Mouse (Mus musculus) forebrain, embryonic 10.5 days (tissue): ENCODE measurements at regions not wholly inside any gene's neighbourhood (a gene's known extent, or its start where the extent isn't known, plus 50 kb on each side); places are given as distances from the start of the nearest gene placed in this dataset.
"Not testable (repeated sequence)": the region's sequence is repeated elsewhere in the genome, so short reads cannot be mapped to it uniquely, and the experiment has no call there.

Source experiments
- DNase-seq: peaks from one replicate; pipeline ENCODE4 v3.0.0-alpha.2; 2017; ENCODE audit warnings: low spot score; ENCODE audit errors: extremely low spot score
- H3K27ac ChIP-seq: fragments of 300-500 bp; sonication (generic); 2 replicates; pipeline ENCODE4 v1.5.1; 2016; ENCODE audit warnings: mild to moderate bottlenecking
- H3K27me3 ChIP-seq: fragments of 300-500 bp; sonication (generic); 2 replicates; pipeline ENCODE4 v1.6.1; 2016; ENCODE audit warnings: mild to moderate bottlenecking; ENCODE audit not compliant: poor library complexity, severe bottlenecking
- H3K36me3 ChIP-seq: fragments of 300-500 bp; sonication (generic); replicated peaks from 2 replicates; pipeline ENCODE4 v1.6.1; 2016; ENCODE audit warnings: mild to moderate bottlenecking, moderate library complexity
- H3K4me1 ChIP-seq: fragments of 300-500 bp; sonication (generic); 2 replicates; pipeline ENCODE4 v1.6.1; 2016
- H3K4me3 ChIP-seq: fragments of 300-500 bp; sonication (generic); 2 replicates; pipeline ENCODE4 v1.5.1; 2016; ENCODE audit warnings: mild to moderate bottlenecking, moderate library complexity
- H3K9me3 ChIP-seq: fragments of 300-500 bp; sonication (generic); 2 replicates; pipeline ENCODE4 v1.6.1; 2016; ENCODE audit warnings: mild to moderate bottlenecking, moderate library complexity
- WGBS: fragments of 180-500 bp; shearing (Covaris S2); methylation state at CpG from one replicate; pipeline ENCODE4 v1.1.7; 2016; 5-methylcytosine and 5-hydroxymethylcytosine counted together

DNA sequence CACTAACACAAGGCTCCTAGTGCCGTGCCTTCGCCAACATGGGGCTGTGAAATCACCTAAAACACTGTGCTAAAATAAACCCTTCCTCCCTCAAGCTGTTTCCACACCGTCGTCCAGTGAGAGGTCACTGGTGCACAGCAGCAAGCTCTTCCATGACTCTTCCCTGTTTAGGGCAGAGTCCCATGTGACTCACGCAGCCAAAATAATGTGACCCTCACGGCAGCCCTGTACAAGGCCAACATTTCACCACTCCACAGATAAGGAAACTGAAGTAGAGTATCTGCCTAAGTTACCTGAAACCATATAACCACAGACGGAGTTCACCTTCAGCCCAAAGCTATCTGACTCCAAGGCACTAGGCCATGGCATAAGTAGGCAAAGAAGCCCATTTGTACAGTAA lies 173.4 kb downstream of the Tomm20 start:
- WGBS: 94% methylated on average over 7 of the region's 7 CpGs
- Histone ChIP-seq H3K9me3 (no peaks in the 10 kb centered on the region), H3K4me1 (no peaks in the 10 kb centered on the region), H3K4me3 (no peak overlapping the region), H3K27ac (no peak overlapping the region), H3K27me3 (no peaks in the 10 kb centered on the region), H3K36me3 (no peaks in the 10 kb centered on the region)
- DNase-seq: no peak

DNA sequence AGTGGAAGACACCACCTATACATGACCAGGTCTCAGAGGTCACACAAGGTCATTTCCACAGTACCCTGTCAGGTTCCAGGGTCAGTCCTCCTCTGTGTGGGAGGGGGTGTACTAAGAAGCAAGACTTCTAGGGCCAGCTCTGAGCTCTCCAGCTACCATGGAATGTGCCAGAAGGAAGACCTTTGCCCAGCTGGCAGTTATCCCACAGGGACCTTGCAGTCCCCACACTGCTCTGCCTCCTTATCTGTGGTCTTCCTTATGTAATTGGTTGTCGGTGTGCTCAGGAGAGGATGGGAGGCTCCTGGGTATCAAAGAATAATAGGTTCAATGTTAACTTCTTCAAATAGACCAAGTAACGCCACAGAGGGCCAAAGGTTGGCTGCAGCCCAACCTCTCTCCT lies 175.3 kb downstream of the Tomm20 start:
- WGBS: 89% methylated on average over 2 of the region's 2 CpGs
- not testable (repeated sequence) for H3K4me3 ChIP-seq, H3K9me3 ChIP-seq, H3K27ac ChIP-seq, H3K4me1 ChIP-seq, DNase-seq, H3K36me3 ChIP-seq, H3K27me3 ChIP-seq

DNA sequence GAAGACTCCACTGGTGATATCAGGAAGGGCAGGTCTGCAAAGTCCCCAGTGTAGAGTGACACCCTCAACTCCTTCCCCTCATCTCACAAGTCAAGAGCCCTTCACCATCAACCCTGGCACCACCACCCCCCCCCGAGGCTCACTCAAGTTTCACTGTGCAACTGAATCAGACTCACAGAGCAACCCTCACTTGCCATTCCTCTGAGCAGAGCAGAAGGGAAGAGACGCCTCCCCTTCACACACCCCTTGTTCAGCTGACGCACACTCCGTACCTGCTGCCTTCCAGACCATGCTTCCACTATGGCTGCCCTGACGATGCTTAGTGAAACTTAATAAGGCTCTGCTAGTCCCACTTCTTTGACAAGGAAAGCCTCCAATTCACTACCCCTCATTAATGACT lies 174.4 kb upstream of the Irf2bp2 start:
- Histone ChIP-seq H3K27me3 (no peaks in the 10 kb centered on the region), H3K4me3 (no peak overlapping the region), H3K36me3 (no peaks in the 10 kb centered on the region), H3K27ac (no peak overlapping the region), H3K4me1 (no peaks in the 10 kb centered on the region), H3K9me3 (no peaks in the 10 kb centered on the region)
- 94% methylated on average over 5 of the region's 5 CpGs for WGBS
- no peak for DNase-seq

DNA sequence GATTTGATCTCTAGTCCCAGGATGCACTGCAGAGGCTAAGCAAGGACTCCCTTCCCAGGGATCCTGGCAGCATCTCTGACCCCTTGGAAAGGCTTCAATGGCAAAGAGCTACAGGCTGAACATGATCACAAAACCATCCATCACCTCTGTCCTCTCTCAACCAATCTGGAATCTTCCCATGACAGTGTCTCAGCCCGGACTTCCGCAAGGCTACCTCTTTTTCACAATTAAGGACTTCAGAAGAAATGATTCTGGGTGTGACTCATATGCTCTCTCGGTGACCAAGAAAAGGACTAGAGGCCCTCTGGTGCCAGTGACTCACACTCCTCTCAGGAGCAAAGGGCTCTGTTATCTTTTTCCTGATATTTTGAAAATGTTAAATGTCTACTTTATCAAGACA lies 173.6 kb upstream of the Irf2bp2 start:
- H3K9me3 ChIP-seq: no peaks in the 10 kb centered on the region
- H3K27me3 ChIP-seq: no peaks in the 10 kb centered on the region
- no peak for DNase-seq
- H3K4me3 ChIP-seq: no peak overlapping the region
- H3K4me1 ChIP-seq: no peaks in the 10 kb centered on the region
- H3K27ac ChIP-seq: no peak overlapping the region
- WGBS: 90% methylated on average over 3 of the region's 3 CpGs
- no peaks in the 10 kb centered on the region for H3K36me3 ChIP-seq

DNA sequence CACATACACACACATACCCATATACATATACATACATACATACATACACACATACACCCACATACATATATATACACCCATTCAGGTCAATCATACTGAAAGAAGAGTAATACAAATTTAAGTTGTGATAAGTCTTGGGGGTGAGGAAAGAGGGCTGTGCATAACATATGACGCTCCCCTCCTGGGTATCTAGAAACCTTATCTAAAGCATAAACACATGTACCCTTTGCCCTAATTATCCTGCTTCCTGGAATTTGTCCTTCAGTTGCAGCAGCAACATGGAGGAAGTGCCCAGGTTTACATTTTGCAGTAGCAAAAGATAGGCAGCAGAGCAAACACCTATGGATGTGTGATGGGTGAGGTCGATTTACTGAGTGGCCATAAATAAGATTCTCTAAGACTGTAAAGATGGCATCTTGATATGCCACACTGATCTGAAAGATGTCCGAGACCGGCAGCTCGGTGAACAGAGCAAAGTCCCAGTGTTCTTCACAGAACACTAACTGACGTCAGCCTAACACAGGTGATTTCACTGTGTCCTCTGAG lies 172.0 kb upstream of the Irf2bp2 start:
- Histone ChIP-seq H3K4me3 (no peak overlapping the region), H3K36me3 (no peaks in the 10 kb centered on the region), H3K9me3 (no peaks in the 10 kb centered on the region), H3K4me1 (no peaks in the 10 kb centered on the region), H3K27me3 (no peaks in the 10 kb centered on the region), H3K27ac (no peak overlapping the region)
- no peak for DNase-seq
- WGBS: 87% methylated on average over 6 of the region's 6 CpGs

DNA sequence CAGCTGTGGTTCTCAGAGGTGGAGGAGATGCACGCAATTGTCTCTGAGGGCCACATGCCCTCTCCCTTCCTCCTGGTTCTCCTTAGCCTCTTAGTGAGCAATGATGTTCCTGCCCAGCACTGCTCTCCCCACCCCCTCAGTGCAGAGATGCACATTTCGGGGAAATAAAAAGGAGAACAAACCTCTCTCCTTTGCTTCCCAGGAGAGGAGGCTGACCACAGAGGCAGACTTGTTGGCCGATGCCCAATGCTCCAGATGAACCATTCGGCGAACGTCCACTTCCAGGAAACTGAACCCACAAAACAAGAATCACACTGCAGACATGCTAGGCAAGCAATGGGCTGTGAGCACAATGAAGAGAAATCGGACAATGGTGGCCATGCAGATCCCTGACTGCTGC lies 169.8 kb upstream of the Irf2bp2 start:
- DNase-seq: no peak
- 91% methylated on average over 7 of the region's 7 CpGs for WGBS
- H3K27ac ChIP-seq: no peak overlapping the region
- no peaks in the 10 kb centered on the region for H3K36me3 ChIP-seq
- H3K4me1 ChIP-seq: no peaks in the 10 kb centered on the region
- no peaks in the 10 kb centered on the region for H3K9me3 ChIP-seq
- H3K27me3 ChIP-seq: no peaks in the 10 kb centered on the region
- no peak overlapping the region for H3K4me3 ChIP-seq

DNA sequence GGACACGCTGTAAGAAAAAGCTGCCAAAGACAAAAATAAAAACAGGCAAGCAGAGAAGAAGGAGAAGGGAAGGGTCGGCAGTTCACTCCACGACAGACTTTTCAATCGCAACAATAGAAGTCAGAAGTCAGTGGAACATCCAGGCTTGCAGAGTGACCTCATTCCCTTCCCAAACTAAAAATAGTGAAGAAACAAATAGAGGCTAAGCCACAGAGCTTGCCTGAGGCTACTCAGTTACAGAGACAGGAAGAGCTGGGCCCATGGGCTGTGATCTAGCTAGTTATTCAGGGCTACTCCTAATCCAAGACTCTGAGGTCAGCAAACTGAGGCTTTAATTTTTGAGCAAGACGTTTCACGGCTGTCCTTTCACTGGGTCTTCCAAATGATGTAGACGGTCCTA lies 165.9 kb upstream of the Irf2bp2 start:
- no peaks in the 10 kb centered on the region for H3K27me3 ChIP-seq
- no peak overlapping the region for H3K4me3 ChIP-seq
- H3K27ac ChIP-seq: 0 out of 2 replicates have a peak overlapping the region, but pooled peaks have one; percentile 4
- H3K4me1 ChIP-seq: no peaks in the 10 kb centered on the region
- H3K9me3 ChIP-seq: no peaks in the 10 kb centered on the region
- WGBS: 74% methylated on average over 7 of the region's 7 CpGs
- H3K36me3 ChIP-seq: no peaks in the 10 kb centered on the region
- no peak for DNase-seq

DNA sequence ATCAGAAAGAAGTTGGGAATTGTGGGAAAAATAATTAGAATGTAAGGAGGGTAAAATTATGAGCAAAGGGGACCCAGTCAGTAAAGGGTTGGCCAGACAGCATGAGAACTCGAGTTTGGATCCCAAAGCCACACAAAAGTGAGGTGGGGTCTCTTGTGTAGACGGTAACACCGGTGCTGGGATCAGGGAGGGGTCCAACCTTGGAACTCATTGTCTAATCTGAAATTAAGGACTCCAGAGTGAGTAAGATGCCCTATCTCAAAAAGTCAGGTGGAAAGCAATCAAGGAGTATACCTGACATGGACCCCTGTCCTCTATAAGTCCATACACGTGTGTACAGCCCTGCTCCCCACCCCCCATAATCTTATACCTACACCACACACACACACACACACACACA lies 165.2 kb upstream of the Irf2bp2 start:
- Histone ChIP-seq H3K9me3 (no peaks in the 10 kb centered on the region), H3K27me3 (no peaks in the 10 kb centered on the region), H3K27ac (no peak overlapping the region), H3K4me1 (no peaks in the 10 kb centered on the region), H3K36me3 (no peaks in the 10 kb centered on the region), H3K4me3 (no peak overlapping the region)
- DNase-seq: no peak
- 97% methylated on average over 4 of the region's 4 CpGs for WGBS

DNA sequence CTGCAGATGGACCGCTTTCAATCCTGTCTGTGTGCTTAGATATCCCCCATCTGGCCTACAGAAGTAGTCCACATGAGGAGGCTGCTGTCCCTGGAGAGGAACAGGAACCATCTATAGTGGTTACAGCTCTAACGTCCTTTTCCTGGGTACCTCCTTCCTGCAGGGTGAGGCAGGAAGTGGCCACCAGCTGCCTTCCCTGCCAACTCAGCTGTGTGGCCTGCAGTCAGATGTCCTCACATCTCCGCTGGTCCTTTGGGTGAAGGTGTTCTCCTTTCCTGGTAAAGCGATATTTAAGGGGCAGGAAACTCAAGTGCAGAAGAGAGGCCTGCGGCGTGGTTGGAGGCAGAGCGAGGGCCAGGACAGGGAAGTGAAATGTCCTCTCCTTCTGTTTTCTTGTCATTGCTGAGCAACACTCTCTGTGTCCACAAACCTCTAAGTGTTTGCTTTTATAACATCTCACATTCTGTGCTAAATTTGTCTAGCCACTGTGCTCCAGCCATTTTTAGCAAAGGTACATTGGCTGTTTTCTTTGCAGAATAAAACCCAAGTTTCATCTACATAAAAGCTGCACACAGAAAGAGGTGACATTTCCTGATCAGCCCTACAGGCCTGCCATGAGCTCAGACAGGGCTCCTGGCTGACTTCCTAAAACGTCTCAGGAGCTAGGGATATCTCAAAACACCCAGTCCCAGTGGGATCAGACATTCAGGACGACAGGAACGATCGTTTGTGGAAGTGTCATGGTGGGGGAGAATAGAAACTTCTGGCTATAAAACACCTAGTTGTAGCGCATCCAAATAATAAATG lies 164.4 kb upstream of the Irf2bp2 start:
- H3K27ac ChIP-seq: no peak overlapping the region

DNA sequence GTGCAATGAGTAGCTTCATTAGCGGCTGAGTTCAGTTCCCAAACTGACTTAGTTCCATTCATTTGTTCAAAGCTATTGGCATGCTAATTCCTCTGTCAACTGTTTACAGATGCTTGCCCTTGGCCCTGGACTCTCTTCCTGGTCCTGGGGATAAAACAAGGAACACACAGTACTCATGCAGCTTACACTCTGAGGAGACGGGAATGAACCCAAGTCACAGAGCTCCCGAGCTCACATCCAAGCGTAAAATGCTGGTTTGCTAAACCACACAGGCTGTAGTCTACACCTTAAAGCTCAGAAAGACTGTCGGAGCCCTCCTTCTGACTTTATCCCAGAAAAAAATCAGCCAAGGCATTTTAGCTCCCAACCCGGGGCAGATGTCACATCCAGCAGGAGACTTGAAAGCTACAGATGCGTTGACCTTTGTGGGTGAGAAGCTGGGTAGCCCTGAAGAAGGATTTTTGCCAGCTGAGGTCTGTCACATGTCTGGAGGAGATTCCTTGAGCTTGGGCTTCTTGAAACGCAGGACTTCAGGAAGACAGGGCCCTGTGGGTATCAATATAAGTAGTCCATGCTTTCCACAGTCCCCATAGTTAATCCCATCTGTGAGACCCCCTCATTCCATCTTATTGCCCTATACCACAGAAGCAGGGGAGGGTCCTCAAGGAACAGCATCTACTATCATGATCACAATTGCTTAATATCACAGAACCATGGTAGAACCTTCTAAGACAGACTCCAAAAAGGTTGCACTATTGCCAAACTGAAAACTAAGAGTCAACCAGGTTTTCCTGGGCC lies 162.7 kb upstream of the Irf2bp2 start:
- no peak for DNase-seq
- H3K4me3 ChIP-seq: no peak overlapping the region
- peaks cover 13% of the 10 kb centered on the region; the same call in 1 of the 2 replicates for H3K4me1 ChIP-seq
- H3K27ac ChIP-seq: no peak overlapping the region
- WGBS: 88% methylated on average over 8 of the region's 8 CpGs
- H3K9me3 ChIP-seq: no peaks in the 10 kb centered on the region
- H3K36me3 ChIP-seq: no peaks in the 10 kb centered on the region
- H3K27me3 ChIP-seq: no peaks in the 10 kb centered on the region

More for the DNA sequence above, 164.4 kb upstream of the Irf2bp2 start:
- Histone ChIP-seq H3K36me3 (no peaks in the 10 kb centered on the region), H3K27me3 (no peaks in the 10 kb centered on the region), H3K4me1 (0 out of 2 replicates have a peak, but pooled peaks cover 4% of the 10 kb centered on the region), H3K4me3 (no peak overlapping the region), H3K9me3 (no peaks in the 10 kb centered on the region)
- DNase-seq: no peak
- WGBS: 81% methylated on average over 12 of the region's 12 CpGs

DNA sequence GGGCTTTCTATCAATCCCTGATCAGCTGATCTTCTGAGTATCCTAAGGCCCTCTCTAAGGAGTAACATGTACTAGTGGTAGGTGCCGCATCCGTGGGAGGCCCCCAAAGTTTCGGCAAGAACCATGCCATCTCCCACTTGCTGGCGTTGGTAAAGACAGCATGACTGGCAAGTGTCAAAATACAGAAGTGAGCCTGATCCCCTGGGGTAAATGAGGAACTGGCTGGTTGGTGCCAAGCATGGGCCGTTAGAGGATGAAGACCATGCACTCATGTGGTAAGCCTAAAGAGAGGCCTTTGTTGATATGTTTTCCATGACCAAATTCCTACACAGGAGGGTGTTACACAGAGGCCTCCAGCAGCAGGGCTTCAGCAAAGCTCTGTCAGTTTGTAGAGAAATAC lies 161.9 kb upstream of the Irf2bp2 start:
- Histone ChIP-seq H3K36me3 (no peaks in the 10 kb centered on the region), H3K9me3 (no peaks in the 10 kb centered on the region), H3K27me3 (no peaks in the 10 kb centered on the region), H3K27ac (no peak overlapping the region), H3K4me3 (no peak overlapping the region), H3K4me1 (peaks cover 17% of the 10 kb centered on the region; the same call in 1 of the 2 replicates)
- WGBS: 90% methylated on average over 5 of the region's 5 CpGs
- no peak for DNase-seq

DNA sequence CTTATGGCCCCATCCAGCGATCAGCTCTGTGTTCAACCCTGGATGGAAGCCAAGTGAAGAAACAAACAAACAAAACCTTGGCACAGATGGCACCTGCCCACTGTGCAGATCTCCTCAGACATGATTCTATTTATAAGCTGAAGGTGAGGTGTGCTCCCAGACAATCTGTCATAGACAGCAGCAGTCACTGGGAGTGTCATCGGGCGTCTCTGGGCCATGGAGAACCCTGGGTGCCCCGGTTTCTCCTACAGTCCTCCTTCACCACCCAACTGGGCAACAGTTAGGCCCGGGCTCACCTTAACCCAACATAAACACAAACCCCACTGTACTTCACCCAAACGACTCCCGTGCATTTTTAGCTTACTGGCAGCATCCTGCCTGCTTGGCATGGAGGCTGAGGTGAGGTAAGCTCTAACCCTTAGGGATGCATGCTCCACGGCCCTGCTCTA lies 160.6 kb upstream of the Irf2bp2 start:
- 92% methylated on average over 8 of the region's 8 CpGs for WGBS
- no peaks in the 10 kb centered on the region for H3K9me3 ChIP-seq
- peaks cover 17% of the 10 kb centered on the region; the same call in 1 of the 2 replicates for H3K4me1 ChIP-seq
- H3K27ac ChIP-seq: no peak overlapping the region
- no peak for DNase-seq
- H3K36me3 ChIP-seq: no peaks in the 10 kb centered on the region
- no peak overlapping the region for H3K4me3 ChIP-seq
- no peaks in the 10 kb centered on the region for H3K27me3 ChIP-seq
